ENCODE assay signal across 8 mouse cellular contexts in the genomic region with DNA sequence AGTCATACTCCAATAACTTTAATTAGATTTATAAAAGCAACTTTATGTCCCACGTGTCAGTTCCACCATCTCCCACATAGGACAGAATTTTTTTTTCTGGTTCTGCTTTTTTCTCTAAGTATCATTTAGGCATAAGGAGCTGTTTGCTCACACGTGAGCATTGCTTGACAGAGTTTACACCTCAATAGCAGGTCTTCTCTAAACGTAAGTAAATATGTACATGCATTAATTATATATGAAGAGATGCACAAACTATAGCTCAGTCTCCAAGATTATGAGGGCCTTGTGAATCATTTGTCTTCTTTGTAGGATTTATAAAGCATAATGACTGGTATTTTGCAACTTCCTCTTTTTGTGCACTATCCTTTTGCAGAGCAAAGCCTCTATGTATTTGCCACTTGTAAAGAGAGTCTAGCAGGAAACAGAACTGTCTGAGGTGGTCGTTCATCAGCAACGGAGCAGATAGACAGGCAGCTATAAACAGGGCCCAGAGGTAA. TPM values are rescaled to one million over a fixed set of nuclear protein-coding genes. Genes with fewer than 3 reads are reported as not detected.
DNase-seq lines count a peak whose midpoint lies in the region; ATAC-seq and TF ChIP-seq lines count a peak whose summit lies in the region.

Gene Mbnl1 (plus strand): TSS at position 150 of the 497 bp plus-strand sequence.

- no peaks in the 10 kb centered on the region for H3K36me3 ChIP-seq in hindbrain, postnatal 0 days (ENCODE audit: insufficient read depth, low read length)
- H3K36me3 ChIP-seq in lung, postnatal 0 days (ENCODE audit: insufficient read depth, low read length), result no peaks in the 10 kb centered on the region
- no peaks in the 10 kb centered on the region for H3K36me3 ChIP-seq in stomach, postnatal 0 days (ENCODE audit: control insufficient read depth, insufficient read depth, low read length)

- H3K4me1 ChIP-seq in hindbrain, postnatal 0 days (ENCODE audit: insufficient read depth, low read length), result no peaks in the 10 kb centered on the region
- H3K4me1 ChIP-seq in lung, postnatal 0 days (ENCODE audit: insufficient read depth, low read depth, low read length), result no peaks in the 10 kb centered on the region
- H3K4me1 ChIP-seq in stomach, postnatal 0 days (replicated peaks; ENCODE audit: control insufficient read depth, insufficient read depth), result no peaks in the 10 kb centered on the region

- no peaks in the 10 kb centered on the region for H3K27me3 ChIP-seq in hindbrain, postnatal 0 days (ENCODE audit: insufficient read depth, low read length)
- no peaks in the 10 kb centered on the region for H3K27me3 ChIP-seq in lung, postnatal 0 days (replicated peaks; ENCODE audit: insufficient read depth, low read length)
- no peaks in the 10 kb centered on the region for H3K27me3 ChIP-seq in stomach, postnatal 0 days (ENCODE audit: control insufficient read depth, insufficient read depth, low read length)

- H3K9ac ChIP-seq in hindbrain, postnatal 0 days (replicated peaks; ENCODE audit: low read length), result no peak within 1 kb of the TSS
- H3K9ac ChIP-seq in lung, postnatal 0 days (replicated peaks; ENCODE audit: low read depth), result no peak within 1 kb of the TSS
- H3K9ac ChIP-seq in stomach, postnatal 0 days (ENCODE audit: low read length), result no peak within 1 kb of the TSS

- H3K27ac ChIP-seq in hindbrain, postnatal 0 days, result no peak within 1 kb of the TSS
- H3K27ac ChIP-seq in lung, postnatal 0 days (ENCODE audit: low read length), result no peak within 1 kb of the TSS
- H3K27ac ChIP-seq in stomach, postnatal 0 days (replicated peaks), result no peak within 1 kb of the TSS

- ATAC-seq in hindbrain, postnatal 0 days, result no peak
- ATAC-seq in lung, postnatal 0 days, result no peak
- ATAC-seq in stomach, postnatal 0 days (ENCODE audit: low FRiP score, low TSS enrichment), result no peak

- no peak within 1 kb of the TSS for H3K4me3 ChIP-seq in hindbrain, postnatal 0 days (ENCODE audit: low read length)
- no peak within 1 kb of the TSS for H3K4me3 ChIP-seq in lung, postnatal 0 days (ENCODE audit: low read depth, low read length)
- H3K4me3 ChIP-seq in stomach, postnatal 0 days (ENCODE audit: low read depth, low read length), result no peak within 1 kb of the TSS

- DNase-seq in layer of hippocampus, adult 18-20 months (ENCODE audit: low spot score in 2 of 2), result no peak
- DNase-seq in layer of hippocampus, adult 11-12 months (ENCODE audit: low spot score), result no peak
- DNase-seq in adrenal gland, postnatal 36 days, result no peak
- DNase-seq in gastrocnemius, adult 8-10 months (ENCODE audit: low spot score in 2 of 2), result no peak
- no peak for DNase-seq in hindbrain, postnatal 0 days (ENCODE audit: low spot score)
- peak; percentile 35 for DNase-seq in lung, postnatal 0 days (ENCODE audit: low spot score)
- no peak for DNase-seq in stomach, postnatal 0 days (ENCODE audit: low spot score)
- no peak for DNase-seq in frontal cortex, postnatal 10 days (ENCODE audit: low spot score in 2 of 2)

- TF ChIP-seq CTCF in hindbrain, postnatal 0 days (IDR thresholded peaks at IDR 0.05; ENCODE audit: low read depth), result no peak
- no peak for TF ChIP-seq CTCF in lung, postnatal 0 days (IDR thresholded peaks at IDR 0.05)
- no peak for TF ChIP-seq CTCF in stomach, postnatal 0 days (IDR thresholded peaks at IDR 0.05; ENCODE audit: low read depth)

- no peak for TF ChIP-seq EP300 in lung, postnatal 0 days (IDR thresholded peaks at IDR 0.05)
- TF ChIP-seq EP300 in stomach, postnatal 0 days (optimal IDR thresholded peaks at IDR 0.05), result no peak

- H3K9me3 ChIP-seq in hindbrain, postnatal 0 days (ENCODE audit: low read length), result no peaks in the 10 kb centered on the region
- no peaks in the 10 kb centered on the region for H3K9me3 ChIP-seq in lung, postnatal 0 days (ENCODE audit: low read length)
- H3K9me3 ChIP-seq in stomach, postnatal 0 days (ENCODE audit: control insufficient read depth, low read length), result no peaks in the 10 kb centered on the region

- 68% methylated on average over 5 of the region's 5 CpGs for WGBS in hindbrain, postnatal 0 days
- 40% methylated on average over 5 of the region's 5 CpGs for WGBS in lung, postnatal 0 days
- WGBS in stomach, postnatal 0 days, result 51% methylated on average over 5 of the region's 5 CpGs

- H3K4me2 ChIP-seq in hindbrain, postnatal 0 days (ENCODE audit: low read depth, low read length), result no peak within 1 kb of the TSS
- H3K4me2 ChIP-seq in lung, postnatal 0 days (replicated peaks; ENCODE audit: low read depth, low read length), result no peak within 1 kb of the TSS
- no peak within 1 kb of the TSS for H3K4me2 ChIP-seq in stomach, postnatal 0 days (replicated peaks; ENCODE audit: low read depth)

RNA-seq across cellular contexts. Expression of gene Mbnl1, which starts in this region (rescaled TPM):
- total RNA-seq in layer of hippocampus, adult 18-20 months (2021), result 100 to 1,000 TPM; 137 to 141 TPM
- 100 to 1,000 TPM; 504 to 609 TPM for total RNA-seq in adrenal gland, postnatal 36 days (2021)
- total RNA-seq in gastrocnemius, adult 8-10 months (2022), result 100 to 1,000 TPM; 579 to 697 (median 625) TPM
- 71.4 and 90.8 TPM in 2 replicates for total RNA-seq in hindbrain, postnatal 0 days (2014; rRNA removed)
- polyA plus RNA-seq in hindbrain, postnatal 0 days (2015; fragmentation: Nextera tagmentation; extraction: Ambion mirVana), result 52.7 and 56.2 TPM in 2 replicates
- 115 and 127 TPM in 2 replicates for polyA plus RNA-seq in lung, postnatal 0 days (2015; fragmentation: Nextera tagmentation; extraction: Ambion mirVana)
- 56.0 and 59.7 TPM in 2 replicates for polyA plus RNA-seq in stomach, postnatal 0 days (2015; fragmentation: Nextera tagmentation; extraction: Ambion mirVana)
